Mouse (Mus musculus) spleen, adult 12 weeks (tissue): ENCODE measurements around the gene Ddx10.

Experiments used
- DNase-seq: peaks from one replicate; pipeline ENCODE4 v3.0.0; 2022; ENCODE audit warnings: low spot score

The Ddx10 gene

GRCm38 (mm10) chr9:53247953-53248397 is at the start of gene Ddx10:
Gene Ddx10 (minus strand): TSS chr9:53248053.
- peak; percentile 93 for DNase-seq

- DNase-seq, result no peak
Observed at GRCm38 (mm10) chr9:53292833-53293232, 45.0 kb upstream of the Ddx10 start.

- DNase-seq, result no peak
Observed at GRCm38 (mm10) chr9:53290006-53290405, 42.2 kb upstream of the Ddx10 start.

- no peak for DNase-seq
Observed at GRCm38 (mm10) chr9:53286793-53287192, 38.9 kb upstream of the Ddx10 start.

- no peak for DNase-seq
Observed at GRCm38 (mm10) chr9:53278997-53279396, 31.1 kb upstream of the Ddx10 start.

- DNase-seq, result no peak
Observed at GRCm38 (mm10) chr9:53276381-53276780, 28.5 kb upstream of the Ddx10 start.

GRCm38 (mm10) chr9:53272714-53273113 is 24.9 kb upstream of the Ddx10 start:
- DNase-seq, result no peak

- DNase-seq, result no peak
Observed at GRCm38 (mm10) chr9:53272207-53272606, 24.4 kb upstream of the Ddx10 start.

GRCm38 (mm10) chr9:53271281-53272022 is 23.6 kb upstream of the Ddx10 start:
- no peak for DNase-seq

- DNase-seq, result no peak
Observed at GRCm38 (mm10) chr9:53269466-53269755, 21.6 kb upstream of the Ddx10 start.

GRCm38 (mm10) chr9:53268731-53269465 is 21.0 kb upstream of the Ddx10 start:
- no peak for DNase-seq

GRCm38 (mm10) chr9:53268036-53268435 is 20.2 kb upstream of the Ddx10 start:
- DNase-seq, result no peak

GRCm38 (mm10) chr9:53265589-53265988 is 17.7 kb upstream of the Ddx10 start:
- no peak for DNase-seq

GRCm38 (mm10) chr9:53264387-53264786 is 16.5 kb upstream of the Ddx10 start:
- no peak for DNase-seq

GRCm38 (mm10) chr9:53258199-53258598 is 10.3 kb upstream of the Ddx10 start:
- no peak for DNase-seq

GRCm38 (mm10) chr9:53257772-53258171 is 9.9 kb upstream of the Ddx10 start:
- DNase-seq, result no peak

- no peak for DNase-seq
Observed at GRCm38 (mm10) chr9:53256690-53257305, 8.9 kb upstream of the Ddx10 start.

GRCm38 (mm10) chr9:53254368-53254767 is 6.5 kb upstream of the Ddx10 start:
- peak; percentile 35 for DNase-seq

- DNase-seq, result no peak
Observed at GRCm38 (mm10) chr9:53247516-53247915, 337 bp downstream of the Ddx10 start.

GRCm38 (mm10) chr9:53218181-53218580 is 29.7 kb downstream of the Ddx10 start:
- DNase-seq, result no peak

GRCm38 (mm10) chr9:53208283-53208682 is 39.6 kb downstream of the Ddx10 start:
- DNase-seq, result no peak

GRCm38 (mm10) chr9:53174590-53174989 is 73.3 kb downstream of the Ddx10 start:
- DNase-seq, result no peak

- no peak for DNase-seq
Observed at GRCm38 (mm10) chr9:53173258-53173657, 74.6 kb downstream of the Ddx10 start.
